Mouse (Mus musculus): ENCODE results near the gene Rpl10-ps3.

Gene Rpl10-ps3

DNA sequence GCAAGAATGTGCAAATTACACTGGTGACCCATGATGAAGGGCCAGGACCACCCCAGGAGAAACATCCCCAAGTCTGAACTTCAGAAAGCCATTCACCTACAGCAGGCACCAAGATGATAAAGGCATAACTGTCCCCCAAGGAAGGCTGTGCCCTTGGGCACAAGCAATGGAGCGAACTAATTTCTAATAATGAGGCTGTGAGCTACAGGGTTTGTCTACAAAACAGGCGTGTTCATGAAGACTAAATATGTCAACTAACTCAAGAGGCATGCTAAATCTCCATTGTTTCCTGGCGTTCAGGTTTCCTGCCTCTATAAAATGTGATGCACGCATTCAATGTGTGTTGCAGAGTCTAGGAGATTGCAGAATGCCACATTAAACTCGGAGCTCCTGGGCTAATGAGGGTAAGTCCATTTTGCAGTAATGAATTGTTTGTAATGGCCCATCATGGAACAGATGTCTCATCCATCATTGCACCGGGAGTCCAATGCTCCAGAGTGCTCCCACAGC lies 33.7 kb downstream of the Rpl10-ps3 start:
- no peak for DNase-seq (ENCODE audit: low read depth, low spot score)

DNA sequence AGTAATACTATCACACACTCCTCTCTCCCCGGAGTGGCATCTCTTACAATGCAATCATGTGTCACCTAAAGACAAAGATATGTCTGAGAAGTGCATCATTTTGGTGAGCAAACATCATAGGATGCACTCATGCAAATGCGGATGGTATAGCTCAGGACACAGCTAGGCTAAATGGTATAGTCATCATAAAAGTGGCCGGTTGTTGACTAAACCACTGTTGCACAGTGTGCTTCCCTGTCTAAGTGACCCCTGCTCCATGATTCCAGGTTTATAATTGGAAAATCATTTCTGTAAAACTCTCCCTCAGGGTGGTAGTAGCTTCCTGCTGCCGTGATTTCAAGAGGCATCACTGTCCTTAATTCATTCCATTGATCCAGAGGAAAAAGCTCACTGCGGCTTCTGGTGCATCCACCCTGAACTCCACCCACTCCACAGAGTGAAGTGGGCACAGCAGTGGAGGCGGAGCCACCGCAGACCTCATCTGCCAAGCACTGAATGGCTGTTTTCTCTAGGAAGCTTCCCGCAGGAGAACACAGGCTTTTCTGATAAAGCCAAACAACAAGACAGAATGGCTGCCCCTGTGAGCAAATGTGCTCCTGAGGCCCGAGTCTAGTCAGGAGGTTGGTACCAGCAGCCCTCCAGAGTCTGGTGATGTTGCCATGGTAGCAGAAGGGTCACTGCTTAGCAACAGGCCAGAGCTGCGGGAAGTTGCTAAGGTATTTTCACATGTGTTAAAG lies 38.9 kb downstream of the Rpl10-ps3 start:
- DNase-seq (ENCODE audit: low read depth, low spot score): no peak

DNA sequence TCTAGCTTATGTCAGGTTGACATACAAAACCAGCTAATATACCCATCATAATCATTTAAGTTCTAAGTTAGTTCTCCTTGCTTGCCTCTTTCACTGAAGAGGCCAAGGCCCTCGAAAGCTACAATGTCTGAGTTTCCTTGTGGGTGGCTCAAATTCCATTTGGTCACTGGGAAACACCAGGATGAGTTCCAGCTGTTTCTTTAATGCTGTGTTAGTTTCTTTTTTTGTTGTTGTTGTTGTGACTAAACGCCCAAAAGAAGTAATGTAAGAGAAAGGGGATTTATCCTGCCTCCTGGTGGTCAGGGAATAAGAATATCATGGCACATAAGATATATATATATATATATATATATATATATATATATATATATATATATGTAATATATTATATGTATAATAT lies 39.7 kb downstream of the Rpl10-ps3 start:
- DNase-seq (ENCODE audit: low read depth, low spot score): no peak

DNA sequence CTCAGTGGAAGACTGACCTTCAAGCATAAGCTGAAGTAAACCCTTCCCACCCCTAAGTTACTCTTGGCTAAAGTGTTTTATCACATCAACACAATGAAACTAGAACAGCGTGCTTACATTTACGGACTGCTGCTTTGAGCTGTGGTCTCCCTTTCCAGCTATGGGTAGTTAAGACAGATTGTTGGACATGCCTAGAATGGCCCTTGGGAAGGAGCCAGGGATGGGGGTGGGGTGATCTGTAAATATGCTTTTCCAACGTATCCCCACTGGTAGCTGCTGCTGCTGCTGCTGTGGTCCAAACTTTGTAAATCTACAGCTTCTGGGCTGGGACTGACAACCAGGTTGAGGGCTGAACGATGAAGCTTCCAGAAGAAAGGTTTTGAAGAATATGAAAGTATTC lies 40.8 kb downstream of the Rpl10-ps3 start:
- DNase-seq (ENCODE audit: low read depth, low spot score): no peak

DNA sequence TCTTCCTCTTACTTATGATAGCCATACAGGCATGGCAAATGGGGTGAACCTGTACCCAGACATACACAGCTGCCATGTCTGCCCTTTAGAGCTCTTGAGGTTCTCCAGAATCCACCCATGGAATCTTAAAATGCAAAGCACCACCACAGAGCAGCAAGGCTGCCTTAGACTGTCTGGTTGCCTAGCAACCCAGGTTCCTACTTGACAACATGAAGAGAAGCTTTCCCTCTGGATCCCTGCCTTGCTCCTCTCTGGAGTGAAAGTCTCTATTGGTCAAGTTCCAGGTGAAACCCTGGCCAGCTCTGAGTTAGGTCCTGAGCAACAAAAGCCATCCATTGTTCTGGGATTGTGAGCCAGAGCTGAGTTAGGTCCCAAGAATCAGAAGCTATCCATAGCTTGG lies 43.0 kb downstream of the Rpl10-ps3 start:
- no peak for DNase-seq (ENCODE audit: low read depth, low spot score)

DNA sequence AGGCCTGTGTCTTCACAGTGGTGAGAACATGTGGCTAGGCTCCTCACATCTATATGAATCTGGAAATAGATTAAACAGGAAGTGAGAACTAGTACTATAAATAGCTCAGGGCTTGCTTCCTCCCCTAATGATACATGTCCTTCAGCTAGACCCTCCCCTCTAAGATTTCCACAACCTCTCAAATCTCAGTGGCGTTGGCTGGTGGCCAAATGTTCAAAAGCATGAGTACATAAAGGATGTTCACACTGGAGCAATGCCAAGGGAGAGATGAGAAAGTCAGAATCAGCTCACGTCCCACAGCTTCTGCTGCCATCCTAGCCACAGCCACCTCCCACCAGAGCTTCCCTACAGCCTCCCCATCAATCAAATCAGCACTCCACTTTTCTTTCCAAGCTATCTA lies 46.4 kb downstream of the Rpl10-ps3 start:
- DNase-seq (ENCODE audit: low read depth, low spot score): no peak

All from retina, adult 2 months (tissue).